Mouse (Mus musculus) liver, embryonic 14.5 days (tissue): ENCODE measurements around the gene Muc20.

Source experiments
- CTCF ChIP-seq: IDR thresholded peaks from 2 replicates; pipeline ENCODE4 v1.5.1; 2016; ENCODE audit warnings: antibody characterized with exemption, low read depth, control low read depth
- EP300 ChIP-seq: IDR thresholded peaks from 2 replicates; pipeline ENCODE4 v1.6.1; 2016; ENCODE audit warnings: antibody characterized with exemption, low read depth

- TF ChIP-seq CTCF (no peak), EP300 (no peak)
These were observed 18.3 kb downstream of the Muc20 start for GRCm38 (mm10) chr16:32778956-32779355.
